Mouse (Mus musculus) E14TG2a.4 (cell line): ENCODE measurements at regions not wholly inside any gene's neighbourhood (a gene's known extent, or its start where the extent isn't known, plus 50 kb on each side); places are given as distances from the start of the nearest gene placed in this dataset.

ENCODE experiments used
- CTCF ChIP-seq: conservative IDR thresholded peaks from 2 replicates; pipeline ENCODE4 v1.5.1; 2014; ENCODE audit warnings: low read length
- POU5F1 ChIP-seq: IDR thresholded peaks from 2 replicates; pipeline ENCODE4 v1.6.1; 2014; ENCODE audit warnings: low read length, borderline replicate concordance

- TF ChIP-seq CTCF (no peak), POU5F1 (no peak)
These were observed 146.6 kb upstream of the Pgrmc2 start for GRCm38 (mm10) chr3:41229493-41229892.
